Mouse (Mus musculus) testis, postnatal 14 days (tissue): ENCODE results near the gene Hist1h1t.
A peak's percentile ranks its signal among the peaks of the same experiment; 100 is the strongest.
"Not testable (repeated sequence)": the region's sequence is repeated elsewhere in the genome, so short reads cannot be mapped to it uniquely, and the experiment has no call there.

Source experiments
- DNase-seq: peaks from one replicate; pipeline ENCODE4 v3.0.0; 2021; ENCODE audit warnings: low spot score

Hist1h1t gene

DNA sequence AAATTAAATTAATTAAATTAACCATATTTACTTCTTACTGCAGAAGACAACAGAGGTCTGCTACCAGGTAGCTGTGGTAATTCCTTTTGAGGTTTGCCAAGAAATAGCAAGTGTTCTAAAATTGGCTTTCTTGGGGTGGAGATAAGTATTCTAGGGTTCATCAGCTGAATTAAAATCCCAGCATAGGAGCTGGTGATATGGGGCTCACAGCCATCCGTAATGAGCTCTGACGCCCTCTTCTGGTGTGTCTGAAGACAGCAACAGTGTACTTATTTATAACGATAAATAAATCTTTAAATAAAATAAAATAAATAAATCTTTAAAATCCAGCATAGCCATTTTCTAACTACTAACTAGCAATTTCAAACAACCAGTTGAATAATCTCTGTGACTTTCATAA lies 4.2 kb downstream of the Hist1h1t start:
- DNase-seq: peak; percentile 2

DNA sequence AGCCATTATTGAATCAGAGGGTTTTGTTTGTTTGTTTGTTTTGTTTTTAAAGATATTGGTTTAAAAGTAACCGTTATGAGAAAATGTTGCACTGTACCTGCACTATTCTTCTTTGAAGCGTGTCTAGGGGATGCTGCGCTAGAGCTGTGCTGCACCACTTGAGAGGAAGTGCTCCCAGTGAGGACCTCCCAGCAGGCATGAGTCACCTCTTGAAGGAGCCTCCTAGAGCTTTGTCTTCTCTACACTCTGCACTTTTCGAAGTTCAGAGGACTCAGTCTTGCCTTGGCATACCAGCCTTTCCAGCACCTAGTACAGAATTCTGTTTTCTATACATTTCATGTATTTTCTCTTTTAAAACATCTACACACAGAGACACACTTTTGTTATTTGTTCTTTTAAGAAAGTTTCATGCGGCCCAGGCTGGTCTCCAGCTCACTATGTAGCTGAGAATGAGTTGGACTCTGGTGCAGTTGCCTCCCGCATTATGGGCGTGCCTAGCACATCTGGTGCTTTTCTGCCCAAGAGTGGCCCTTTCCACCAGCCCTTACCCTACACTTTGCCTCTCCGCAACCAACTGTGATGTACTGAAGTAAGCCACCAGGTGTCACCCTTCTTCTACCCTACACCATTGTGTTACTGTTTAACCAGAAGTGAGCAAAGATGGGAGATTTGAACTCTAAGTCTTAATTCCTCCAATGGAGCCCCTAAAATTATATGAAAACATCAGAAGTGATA lies 5.3 kb downstream of the Hist1h1t start:
- peak; percentile 57 for DNase-seq

DNA sequence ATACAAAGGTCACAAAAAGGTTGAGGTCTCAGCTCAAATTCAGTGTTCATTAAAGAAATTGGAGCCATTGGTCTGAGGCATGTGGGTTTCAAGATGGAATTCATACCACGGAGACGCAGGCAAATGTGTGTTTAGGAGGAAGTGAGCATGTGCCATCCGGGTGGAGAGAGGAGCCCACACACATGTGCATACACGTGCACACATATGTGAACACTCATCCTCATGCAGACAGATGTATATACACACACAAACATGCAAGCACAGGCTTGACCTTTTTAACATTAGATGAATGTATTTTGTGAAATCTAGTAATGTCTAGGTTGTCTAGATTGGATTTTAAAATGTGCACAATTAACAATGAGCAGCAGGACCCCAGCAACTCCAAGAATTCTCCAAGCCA lies 6.6 kb downstream of the Hist1h1t start:
- DNase-seq: no peak

DNA sequence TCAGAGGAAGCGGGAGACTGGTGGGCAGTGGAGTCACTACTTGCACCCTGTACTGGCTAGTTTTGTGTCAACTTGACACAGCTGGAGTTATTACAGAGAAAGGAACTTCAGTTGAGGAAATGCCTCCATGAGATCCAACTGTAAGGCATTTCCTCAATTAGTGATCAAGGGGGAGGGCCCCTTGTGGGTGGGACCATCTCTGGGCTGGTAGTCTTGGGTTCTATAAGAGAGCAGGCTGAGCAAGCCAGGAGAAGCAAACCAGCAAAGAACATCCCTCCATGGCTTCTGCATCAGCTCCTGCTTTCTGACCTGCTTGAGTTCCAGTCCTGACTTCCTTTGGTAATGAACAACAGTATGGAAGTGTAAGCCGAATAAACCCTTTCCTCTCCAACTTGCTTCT lies 7.2 kb downstream of the Hist1h1t start:
- DNase-seq: not testable (repeated sequence)

DNA sequence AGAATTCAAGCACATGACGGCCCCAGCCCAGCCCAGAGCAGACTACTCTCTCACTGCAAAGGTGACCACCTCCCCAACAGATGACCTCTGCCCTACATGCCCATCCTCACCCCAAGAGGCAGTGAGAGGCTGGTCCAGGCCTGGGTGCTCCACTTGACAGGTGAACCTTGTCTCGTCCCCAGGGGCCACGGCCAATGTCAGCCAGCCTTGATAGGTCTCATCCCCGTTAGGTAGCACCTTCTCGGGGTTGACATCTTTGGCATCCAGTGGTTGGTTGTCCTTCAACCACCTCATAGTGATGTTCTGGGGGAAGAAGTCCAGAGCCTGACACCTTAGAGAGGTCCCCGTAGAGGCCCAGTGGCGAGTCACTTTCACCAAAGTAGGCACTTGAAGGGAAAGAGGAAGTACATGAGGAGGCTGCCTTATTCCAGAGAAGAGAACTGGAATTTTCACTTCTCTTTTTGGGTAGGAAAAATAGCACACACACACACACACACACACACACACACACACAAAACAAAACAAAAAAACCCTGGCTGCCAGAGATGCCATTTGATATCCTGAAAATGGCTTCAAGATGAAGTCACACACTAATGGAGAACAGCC lies 10.2 kb downstream of the Hist1h1t start:
- no peak for DNase-seq

GRCm38 (mm10) chr13:23706771-23707170 lies 11.2 kb downstream of the Hist1h1t start:
- DNase-seq: no peak

GRCm38 (mm10) chr13:23708041-23708440 lies 12.4 kb downstream of the Hist1h1t start:
- no peak for DNase-seq

- DNase-seq: no peak
These were observed 13.0 kb downstream of the Hist1h1t start for GRCm38 (mm10) chr13:23708654-23709053.

- peak; percentile 66 for DNase-seq
These were observed 14.2 kb downstream of the Hist1h1t start for GRCm38 (mm10) chr13:23709714-23710373.

DNA sequence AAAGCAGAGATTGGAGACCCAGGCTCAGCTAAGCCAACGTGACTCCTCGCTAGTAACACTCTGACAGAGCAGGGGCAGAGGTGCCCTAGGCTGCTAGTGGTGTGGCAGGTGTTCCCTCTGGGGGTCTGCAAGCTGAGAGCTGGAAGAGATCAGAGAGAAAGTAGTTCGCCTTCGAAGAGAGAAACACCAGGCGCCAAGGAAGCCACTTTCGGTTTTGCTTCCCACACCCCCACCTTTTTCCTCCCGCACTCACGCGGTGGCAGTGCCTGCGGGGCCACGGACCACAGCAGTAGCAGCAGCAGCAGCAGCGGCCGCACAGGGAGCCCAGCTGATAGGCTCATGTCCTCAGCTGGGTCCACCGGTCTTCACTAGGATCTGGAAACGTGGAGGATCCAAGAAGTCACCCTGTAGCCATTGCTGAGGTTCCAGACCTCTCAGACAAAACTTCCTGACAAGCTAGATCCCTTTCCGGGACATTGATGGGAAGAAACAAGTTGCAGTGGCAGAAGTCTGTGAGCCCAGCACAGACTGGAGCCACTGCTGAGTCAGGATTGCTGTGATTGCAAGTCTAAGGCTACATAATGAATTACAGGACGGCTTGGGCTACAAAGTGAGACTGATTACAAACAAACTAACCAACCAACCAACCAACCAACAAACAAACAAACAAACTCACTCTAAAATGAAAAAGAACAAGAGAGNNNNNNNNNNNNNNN lies 14.9 kb downstream of the Hist1h1t start, which contains the start of gene Hfe:
Gene Hfe, minus strand, starts transcription at position 481 of the 716 bp plus-strand sequence.
- DNase-seq: peak; percentile 51

DNA sequence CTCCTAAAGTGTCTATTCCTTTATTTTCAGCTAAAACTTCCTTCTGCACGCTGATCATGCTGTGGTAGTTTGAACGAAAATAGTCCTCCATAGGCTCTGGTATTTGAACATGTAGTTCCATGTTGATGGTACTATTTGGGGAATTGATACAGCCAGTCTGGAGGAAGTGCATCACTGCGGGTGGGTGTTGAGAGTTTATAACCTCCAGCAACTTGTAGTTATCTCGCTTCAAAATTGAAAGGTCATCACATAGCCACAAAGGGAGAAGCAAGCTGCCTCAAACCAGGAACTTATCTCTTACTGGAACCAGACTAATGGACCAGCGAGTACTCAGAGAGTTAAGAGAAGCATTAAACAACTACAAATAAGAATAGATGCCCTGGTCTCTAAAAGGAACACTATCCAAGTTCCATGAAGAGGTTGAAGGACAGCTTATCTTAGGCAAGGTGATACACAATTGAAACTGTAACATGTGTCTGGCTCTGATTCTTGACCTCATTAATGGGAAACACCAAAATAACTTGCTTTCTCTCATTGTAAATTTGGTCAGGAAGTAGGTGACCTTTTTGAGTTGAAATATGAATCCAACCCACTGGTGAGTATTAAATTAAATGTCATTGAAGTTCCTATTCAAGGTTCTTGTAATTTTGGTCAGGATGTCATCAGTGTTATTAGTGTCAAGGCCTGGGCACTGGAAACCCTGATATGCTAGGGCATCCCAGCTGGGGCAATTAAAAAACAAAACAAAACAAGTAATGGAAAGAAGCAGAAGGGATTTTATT lies 20.8 kb downstream of the Hist1h1t start:
- DNase-seq: no peak

GRCm38 (mm10) chr13:23717176-23717575 lies 21.6 kb downstream of the Hist1h1t start:
- DNase-seq: no peak

DNA sequence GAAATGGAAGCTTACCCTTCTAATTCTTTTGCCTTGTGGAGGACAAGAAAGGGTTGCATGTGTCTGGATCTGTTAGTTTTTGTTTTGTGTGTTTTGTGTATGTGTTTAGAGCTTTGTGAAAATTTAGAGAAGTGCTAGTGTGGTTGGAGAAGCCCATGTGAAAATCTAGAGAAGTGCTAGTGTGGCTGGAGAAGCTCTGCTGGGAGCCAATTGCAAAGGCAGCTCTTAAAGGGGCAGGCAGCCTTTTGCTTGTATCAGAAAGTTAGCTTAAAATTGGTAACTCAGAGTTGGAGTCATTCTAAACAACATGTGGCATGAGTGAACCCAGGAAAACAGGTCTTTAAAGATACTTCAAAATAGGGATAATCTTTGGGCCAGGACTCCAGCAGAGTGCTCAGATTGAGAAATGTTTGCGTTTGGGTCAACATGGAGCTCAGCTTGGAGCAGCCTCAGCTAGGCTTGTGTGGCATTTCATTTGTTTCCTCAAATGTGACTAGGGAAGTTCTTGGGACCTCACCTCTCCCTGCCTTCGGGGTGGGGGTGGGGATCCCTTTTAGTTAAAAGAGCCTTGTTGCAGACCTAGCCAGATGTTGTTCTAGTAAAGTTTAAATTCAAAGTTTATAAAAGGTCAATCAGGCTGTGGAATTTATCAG lies 22.1 kb downstream of the Hist1h1t start:
- not testable (repeated sequence) for DNase-seq

DNA sequence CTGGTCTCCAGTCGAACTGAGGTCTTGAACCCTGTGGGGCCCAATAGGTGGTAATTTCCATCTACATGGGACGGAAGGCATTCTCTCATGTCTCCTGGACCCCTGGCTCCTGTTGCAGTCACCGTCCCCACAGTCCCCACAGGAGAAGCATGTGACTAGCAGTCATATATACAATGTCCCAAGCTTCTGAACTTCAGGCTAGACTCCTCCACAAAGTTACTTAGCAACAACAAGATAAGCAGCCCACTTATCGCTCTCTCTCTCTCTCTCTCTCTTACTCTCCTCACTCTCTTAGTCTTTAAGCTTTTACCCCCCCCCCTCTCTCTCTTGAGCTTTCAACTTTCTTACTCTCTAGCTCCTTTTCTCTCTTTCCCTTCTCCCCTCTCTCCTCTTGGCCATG lies 28.6 kb downstream of the Hist1h1t start:
- no peak for DNase-seq

- no peak for DNase-seq
These were observed 29.6 kb downstream of the Hist1h1t start for GRCm38 (mm10) chr13:23725213-23725612.

DNA sequence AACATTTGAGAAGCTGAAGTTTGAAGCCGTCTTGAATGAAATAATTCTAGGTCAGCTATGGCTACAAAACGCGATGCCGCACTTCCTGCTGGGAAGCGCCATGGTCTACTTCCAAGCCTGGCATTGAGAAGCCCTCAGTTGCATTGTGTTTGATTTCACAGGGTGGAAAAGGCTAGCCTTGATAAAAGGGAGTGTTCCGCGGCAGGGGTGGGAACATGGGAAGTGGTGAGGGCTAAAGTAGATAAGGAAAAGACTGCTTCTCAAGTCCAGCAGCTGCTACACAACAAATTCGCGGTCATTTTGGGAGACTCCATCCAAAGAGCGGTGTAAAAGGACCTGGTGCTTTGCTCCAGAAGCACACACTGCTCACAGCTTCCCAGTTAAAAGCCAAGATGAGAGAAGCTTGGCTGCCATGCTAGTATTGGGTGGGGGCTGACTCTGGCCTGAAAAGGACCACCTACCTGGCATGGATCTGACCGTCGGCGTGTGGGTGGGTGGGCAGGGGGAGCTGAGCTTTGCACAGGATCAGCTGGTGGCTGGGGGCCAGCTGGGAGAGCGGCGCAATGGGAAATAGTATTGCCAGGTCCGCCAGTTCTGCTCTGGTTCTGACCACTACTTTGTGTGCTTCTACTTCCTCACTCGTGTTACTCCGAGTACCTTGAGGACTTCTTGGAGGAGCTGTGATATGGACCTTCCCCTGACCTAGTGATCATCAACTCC lies 33.0 kb downstream of the Hist1h1t start:
- DNase-seq: no peak

GRCm38 (mm10) chr13:23729192-23729525 lies 33.5 kb downstream of the Hist1h1t start:
- DNase-seq: no peak

DNA sequence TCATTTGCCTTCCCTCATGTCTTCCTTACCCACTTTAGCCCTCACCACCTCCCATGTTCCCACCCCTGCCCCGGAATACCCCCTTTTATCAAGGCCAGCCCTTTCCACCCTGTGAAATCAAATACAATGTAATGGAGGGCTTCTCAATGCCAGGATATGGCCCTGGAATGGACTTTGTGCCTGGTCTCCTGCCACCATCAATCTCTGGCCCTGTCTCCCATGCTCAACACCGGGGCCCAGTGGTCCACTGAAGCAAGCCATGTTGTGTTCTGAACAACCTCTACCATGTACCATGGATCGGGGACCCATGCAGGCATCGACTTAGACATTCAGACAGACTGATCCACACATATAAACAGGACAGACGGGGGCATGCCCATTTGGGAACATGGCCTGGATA lies 34.1 kb downstream of the Hist1h1t start:
- DNase-seq: no peak

DNA sequence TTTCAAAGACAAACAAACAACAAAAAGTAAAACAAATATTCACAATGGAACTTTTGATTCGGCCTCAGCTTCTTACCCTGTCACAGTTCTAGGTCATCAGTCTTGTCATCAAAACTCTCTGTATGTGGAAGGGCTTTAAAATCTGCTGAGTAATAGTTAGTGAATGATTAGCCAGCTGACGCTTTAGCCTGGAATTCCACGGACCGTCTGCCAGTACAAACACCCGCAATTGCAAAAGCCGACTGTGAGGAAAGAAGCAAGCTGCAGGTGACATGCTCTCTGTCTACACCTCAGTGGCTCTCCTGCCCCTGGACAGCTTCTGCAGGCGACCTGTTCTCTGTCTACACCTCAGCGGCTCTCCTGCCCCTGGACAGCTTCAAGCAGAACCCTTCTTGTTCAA lies 34.9 kb downstream of the Hist1h1t start:
- no peak for DNase-seq

DNA sequence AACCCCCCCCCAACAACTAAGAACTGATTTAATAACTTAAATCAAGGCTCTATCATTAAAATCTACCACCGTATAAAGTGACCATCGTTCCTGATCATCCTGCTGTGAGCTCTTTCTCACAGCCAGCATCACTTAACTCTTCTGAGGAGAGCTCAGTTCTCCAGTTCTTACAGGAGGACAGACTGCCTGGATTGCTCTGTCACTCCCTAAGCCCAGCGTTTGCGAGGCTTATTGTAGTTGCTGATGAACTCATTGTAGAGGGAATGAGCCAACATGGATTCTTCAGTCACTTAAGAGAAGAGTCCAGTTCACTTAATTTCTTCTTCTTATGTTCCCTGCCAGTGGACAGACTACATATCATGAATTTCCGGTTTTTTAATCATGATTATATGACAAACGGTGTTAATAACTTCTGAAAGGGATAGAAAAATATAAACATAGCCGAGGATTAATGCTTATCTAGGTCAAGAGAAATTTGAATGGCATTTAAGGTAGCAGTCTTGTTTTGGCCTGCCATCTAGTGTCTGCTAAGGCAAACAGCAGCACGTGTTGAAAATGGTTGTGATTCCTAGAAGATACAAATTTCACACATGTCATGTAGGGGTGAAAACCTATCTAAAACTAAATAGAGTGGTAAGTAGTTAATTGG lies 36.7 kb downstream of the Hist1h1t start:
- no peak for DNase-seq
